Mouse (Mus musculus) kidney, adult 2 months (tissue): Measurements from ENCODE around the gene Rsc1a1.

Experiments
- CTCF ChIP-seq: fragments of 200-500 bp; conservative IDR thresholded peaks from 2 replicates; pipeline ENCODE4 v1.5.1; 2011; ENCODE audit warnings: low read depth, mild to moderate bottlenecking, control low read depth, low read length, moderate library complexity, mixed read lengths; ENCODE audit not compliant: insufficient read depth, insufficient read length
- POLR2A ChIP-seq: fragments of 200-500 bp; IDR thresholded peaks from one replicate; pipeline ENCODE4 v1.6.1; 2011; ENCODE audit warnings: low read depth, low read length, control low read depth

- TF ChIP-seq CTCF (no peak), POLR2A (no peak)
Observed at GRCm38 (mm10) chr4:141669898-141670712, 15.3 kb downstream of the Rsc1a1 start.
